Mouse (Mus musculus) left cerebral cortex, postnatal 14 days (tissue): ENCODE measurements around the gene Gramd1a. TPM values are rescaled to one million over a fixed set of nuclear protein-coding genes. Genes with fewer than 3 reads are reported as not detected.

Experiments used
- DNase-seq, 2 experiments: peaks; one replicate each; pipeline ENCODE4 v3.0.0; 2021 to 2022; ENCODE audit warnings: low spot score in 2 of 2, mixed read lengths in 1 of 2
- intact Hi-C: fragments of 180-260 bp; cut with DNase I; formaldehyde crosslinking; loops from one replicate; pipeline ENCODE4 v1.15.1; 2025
- total RNA-seq, 2 experiments: library from RNA; stranded (reverse); gene quantifications; 2 replicates each; pipeline ENCODE4 v1.2.3; 2021

The Gramd1a gene
- total RNA-seq, 2 experiments from 2014 or later: 111 to 121 TPM

DNA sequence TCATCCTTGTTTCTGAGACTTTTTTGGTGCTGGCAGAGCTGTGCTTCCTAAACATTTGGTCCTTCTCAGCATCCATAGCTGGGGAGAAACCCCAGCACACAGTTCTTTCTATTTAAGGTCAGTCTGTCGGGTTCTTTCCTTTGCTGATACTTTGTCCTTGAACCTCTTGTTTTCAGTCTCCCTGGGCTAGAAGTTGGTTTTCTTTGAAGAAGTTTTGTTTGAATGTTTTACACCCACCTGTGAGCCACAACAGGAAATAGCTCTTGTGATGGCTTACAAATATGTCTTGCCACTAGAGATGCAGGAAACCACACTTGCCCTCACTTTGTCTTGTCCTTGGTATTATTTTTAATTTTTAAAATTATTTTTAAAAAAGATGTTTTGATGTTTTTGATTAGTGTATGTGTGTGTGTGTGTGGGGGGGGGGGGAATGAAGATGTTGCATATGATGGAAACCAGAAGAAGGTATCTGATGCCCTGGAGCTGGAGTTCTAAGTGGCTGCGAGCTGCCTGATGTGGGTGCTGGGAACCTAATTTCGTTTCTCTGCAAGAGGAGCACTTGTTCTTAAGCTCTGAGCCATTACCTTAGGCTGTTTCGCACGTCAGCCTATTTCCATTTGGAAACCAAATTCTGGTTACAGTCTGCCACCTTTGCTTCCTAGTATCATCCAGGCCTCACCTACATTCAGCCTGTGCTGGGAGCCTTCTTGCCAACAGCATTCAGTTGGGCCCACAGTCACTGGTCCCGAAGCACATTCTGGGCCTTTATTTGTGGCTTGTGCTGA lies 2.0 kb downstream of the Gramd1a start:
- DNase-seq: no peak
- intact Hi-C loops: no loop called here

DNA sequence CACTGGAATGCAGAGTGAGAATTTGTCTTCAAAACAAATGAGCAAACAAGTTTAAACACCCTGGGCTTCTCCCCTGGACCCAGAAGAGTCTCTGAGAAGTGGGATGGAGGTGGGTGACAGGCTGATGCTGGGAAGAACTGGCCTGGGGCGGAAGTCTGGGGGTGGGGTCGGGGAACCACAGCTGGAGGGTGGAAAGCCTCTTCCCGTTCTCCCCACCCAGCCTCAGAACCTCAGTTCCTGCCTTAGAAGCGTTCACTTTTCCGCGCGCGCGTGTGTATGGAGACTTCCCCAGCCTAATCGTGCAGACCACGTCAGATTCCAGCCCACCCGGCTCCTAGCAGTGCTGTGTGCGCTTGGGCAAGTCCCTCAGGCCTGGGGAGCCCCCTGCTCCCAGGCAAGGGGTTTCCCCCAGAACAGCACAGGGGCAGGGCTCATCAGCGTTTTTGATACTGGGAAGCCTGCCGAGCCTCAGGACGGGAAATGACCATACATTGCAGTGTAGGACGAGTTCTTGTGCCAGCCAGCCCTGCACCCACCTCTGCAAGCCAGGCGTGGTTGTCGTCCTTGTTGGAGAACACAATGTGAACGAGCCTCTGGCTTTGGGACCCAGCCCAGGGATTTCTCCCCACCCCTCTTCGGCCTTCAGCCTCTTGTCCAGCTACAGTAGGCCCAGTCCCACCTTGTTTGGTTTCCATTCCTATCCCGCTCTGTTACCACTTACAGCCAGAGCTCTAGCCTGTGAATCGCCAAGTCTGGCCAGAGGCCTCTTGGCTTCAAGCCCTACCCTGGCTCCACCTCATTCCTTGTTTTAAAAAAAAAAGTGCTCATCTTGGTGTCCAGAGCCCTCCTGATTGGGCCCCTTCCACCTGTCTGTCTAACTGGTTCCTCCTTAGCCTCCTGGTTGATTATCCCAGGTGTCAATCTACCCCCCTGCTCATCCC lies 4.1 kb downstream of the Gramd1a start:
- peak in 1 of 2 experiments; percentile 56 for DNase-seq
- intact Hi-C loops: no loop called here

DNA sequence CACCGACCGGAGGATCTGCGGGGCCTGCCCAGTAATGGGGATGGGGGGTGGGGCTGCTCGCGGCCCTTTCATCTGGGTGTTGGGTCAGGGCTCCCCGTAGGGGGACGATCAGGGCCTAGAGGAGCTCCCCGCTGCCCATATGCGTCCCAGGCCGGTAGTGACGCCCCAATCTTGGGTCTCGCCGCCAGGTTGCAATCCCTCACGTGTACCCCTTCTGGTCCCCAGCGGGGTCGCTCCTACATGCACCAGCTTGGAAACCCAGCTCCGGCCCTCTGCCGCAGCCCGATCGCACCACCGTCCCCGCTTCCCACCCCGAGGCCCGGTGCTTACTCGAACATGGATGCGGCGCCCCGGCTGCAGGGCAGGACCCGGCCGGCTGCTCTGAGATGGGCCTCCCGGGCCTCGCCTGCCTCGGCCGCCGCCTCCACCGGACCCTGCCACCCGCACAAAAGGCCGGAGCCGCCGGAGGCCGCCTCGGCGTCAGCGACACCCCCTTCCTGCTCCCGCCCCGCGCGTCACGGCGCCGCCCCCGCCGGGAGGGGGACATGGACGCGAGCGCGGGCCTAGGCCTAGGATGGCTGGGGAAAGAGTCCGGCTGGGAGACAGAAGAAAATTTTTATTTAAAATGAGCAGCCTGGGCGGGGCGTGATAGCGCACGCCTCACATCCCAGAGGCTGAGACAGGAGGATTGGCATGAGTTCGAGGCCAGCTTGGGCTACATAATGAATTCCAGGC lies 5.0 kb downstream of the Gramd1a start:
- intact Hi-C loops: no loop called here
- peak; percentile 79 to 87 for DNase-seq

DNA sequence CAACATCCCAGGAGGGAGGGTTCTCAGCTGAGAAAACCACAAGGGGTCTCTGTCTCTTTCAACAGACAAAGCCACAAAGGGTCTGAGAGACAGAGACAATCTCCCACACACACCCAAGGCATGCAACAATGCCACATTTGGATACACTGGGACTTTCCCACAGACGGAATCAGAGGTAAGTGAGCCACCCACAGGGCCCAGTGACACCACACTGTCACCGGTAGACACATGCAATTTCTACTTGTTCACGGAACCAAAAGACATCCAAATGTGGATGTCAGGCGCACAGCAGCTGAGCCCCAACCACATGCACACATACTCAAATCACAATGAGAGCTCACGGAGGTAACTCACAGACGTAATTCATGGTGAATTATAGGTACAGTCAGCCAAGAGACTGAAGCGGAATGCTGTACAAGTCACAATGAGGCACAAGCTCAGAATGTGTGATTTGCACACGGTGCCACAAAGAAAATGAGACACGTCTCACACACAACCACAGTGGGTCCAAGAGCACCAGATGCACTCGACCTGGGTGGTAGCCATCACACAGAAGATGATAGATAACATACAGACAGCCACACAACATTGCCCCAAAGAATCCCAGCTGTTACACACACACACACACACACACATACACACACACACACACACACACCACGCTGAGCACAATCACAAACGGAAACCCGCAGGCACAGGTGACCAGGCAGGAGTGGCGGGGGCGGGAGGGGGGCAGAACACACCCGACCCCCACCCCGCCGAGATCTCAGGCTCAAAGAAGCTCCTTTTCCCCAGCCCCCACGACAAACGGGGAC lies 5.7 kb downstream of the Gramd1a start:
- peak in 1 of 2 experiments; percentile 86 for DNase-seq
- intact Hi-C loops: no loop called here

DNA sequence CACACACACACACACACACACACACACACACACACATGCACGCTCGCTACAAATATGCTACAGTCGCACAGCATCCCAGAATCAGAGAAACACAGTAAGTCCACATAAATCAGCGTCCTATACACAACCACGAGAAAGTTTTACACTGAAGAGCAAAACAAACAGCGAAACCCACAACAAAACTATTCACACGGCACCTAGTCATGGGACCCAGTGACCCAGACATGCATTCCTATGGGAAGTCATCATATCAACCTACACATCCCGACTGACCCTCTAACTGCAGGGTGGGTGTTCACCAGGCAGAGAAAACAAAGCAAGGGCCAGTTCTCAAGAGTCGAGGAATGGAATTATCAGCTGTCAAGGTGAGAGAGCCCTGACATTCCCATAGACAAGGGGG lies 6.4 kb downstream of the Gramd1a start:
- no peak for DNase-seq
- intact Hi-C loops: no loop called here

DNA sequence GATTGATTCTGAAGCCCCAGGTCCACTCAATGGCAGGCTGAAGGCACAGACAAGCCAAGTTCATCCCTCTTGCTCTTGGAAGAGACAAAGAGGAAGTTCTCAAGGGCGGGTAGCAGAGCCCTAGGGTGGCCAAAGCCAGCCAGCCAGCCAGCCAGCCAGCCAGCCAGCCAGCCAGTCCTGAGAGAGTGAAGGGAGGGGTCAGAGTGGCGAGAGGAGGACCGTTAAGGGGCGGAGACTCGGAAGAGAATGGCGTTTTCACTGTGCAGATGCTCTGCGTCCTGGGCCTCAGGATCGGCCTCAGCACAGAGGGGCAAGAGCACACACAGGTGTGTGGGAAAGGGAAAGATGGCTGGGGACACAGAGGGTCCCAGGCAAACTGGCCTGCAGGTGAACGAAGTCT lies 6.9 kb downstream of the Gramd1a start:
- intact Hi-C loops: no loop called here
- DNase-seq: peak in 1 of 2 experiments; percentile 51

DNA sequence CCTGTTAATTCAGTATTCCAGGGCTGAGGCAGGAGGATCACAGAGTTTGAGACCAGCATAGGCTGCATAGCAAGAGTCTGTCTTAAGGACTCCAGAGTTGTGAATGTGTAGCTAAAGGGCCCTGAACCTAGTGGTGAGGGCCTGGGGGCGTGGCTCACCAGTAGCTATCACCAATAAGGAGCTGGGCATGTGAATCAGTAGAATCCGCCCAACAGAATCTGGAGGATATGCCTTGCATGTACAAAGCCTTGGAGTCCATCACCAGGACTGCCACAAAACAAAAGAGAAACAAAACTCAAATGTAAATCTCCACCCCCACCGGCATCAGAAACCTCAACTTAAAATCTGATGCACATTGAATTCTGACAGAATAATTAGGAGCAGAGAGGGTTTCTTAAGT lies 7.6 kb downstream of the Gramd1a start:
- DNase-seq: no peak
- intact Hi-C loops: no loop called here

DNA sequence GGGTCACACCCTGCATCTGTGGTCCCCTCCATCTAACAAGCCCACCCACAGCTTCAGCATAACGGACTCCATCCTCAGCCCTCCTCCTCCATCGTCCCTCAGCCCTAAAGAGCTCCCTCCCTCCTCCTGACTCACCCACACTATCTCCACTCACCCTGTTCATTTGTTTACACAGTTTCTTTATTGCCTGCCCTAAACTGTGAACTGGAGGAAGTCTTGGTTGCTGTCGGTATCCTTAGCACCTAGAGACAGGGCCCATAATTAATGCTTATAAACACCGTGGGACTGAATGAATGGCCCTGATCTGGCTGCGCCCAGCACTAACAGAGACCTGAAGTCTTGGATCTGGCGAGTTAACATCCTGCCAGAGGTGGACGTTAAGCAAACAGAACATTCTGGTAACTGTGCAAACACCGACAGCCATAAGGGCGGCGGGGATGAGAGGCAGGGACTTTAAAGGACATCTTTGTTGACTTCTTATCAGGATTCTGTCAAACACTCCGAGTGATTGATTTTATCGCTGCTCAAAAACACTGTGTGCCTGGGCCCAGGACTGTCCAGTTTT lies 10.0 kb downstream of the Gramd1a start:
- DNase-seq: no peak
- intact Hi-C loops: no loop called here

DNA sequence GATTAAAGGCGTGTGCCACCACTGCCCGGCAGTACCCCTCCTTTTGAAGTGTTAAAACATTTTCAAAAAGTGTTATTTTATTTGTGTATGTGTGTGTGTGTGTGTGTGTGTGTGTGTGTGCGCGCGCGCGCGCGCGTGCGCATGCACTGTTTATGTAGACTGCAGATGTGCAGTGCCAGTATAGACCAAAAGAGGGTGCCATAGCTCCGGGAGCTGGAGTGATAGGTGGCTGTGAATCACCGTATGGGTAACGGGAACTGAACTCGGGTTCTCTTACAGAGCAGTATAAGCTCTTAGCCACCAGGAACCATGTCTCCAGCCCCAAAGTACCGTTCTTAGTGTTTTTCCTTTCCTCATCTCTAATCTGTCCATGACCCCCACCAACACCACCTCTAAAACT lies 10.8 kb downstream of the Gramd1a start:
- intact Hi-C loops: no loop called here
- peak in 1 of 2 experiments; percentile 13 for DNase-seq

DNA sequence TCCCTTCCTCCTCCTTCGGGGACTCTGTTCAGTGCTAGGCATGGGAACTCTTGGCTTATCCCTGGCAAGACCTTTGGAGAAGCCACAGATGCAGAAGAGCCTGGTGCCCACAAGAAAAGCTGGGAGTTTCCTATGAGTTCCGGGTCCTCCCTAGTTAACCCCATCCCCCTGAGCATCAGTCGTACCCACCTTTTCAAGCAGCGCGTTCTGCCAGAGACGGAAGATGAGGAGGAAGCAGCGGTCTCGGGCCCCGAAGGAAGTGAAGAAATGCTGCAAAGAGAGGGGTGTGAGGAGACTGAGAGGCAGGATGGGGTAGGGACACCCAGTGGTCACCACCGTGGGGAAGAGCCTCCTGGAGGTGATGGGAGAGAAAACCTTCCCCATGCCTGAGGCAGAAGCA lies 14.8 kb downstream of the Gramd1a start:
- intact Hi-C loops: no loop called here
- no peak for DNase-seq

DNA sequence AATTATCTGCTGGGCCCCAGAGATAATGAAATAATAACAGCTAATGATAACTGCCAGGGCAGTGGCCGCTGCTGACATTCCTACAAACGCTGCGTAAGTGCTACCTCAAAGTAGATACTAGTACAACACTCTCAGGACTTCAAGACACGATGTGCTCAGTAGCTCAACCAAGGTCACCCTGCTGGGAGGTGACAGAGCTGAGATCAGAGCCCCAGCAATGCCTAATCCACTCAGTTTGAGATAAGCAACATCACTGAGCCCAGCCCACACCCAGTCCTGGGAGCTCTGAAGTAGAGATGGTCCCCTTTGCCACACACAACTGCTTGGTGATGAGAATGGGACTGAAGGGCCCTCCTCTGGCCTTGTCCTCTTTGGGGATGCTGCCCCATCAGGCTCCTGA lies 15.4 kb downstream of the Gramd1a start:
- DNase-seq: no peak
- intact Hi-C loops: no loop called here

DNA sequence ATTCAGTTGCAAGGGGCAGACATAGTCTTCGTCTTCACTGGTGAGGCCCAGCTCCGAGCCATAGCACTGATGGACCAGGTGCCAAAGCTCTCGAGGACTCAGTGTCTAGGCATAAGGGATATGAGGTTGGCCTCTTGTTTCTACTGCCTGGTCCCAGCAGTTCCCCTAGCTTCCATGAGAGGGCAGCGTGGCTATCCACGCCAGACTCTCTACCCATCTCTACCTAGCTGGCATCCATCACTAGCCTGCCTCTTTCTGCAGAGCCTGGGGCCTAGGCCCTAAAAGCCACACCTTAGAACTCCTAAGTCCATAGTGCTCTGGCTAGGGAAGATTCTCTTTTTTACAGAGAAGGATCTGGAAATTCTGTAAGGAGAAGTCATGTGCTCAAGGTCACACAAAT lies 15.9 kb downstream of the Gramd1a start:
- intact Hi-C loops: no loop called here
- peak; percentile 70 to 82 for DNase-seq

DNA sequence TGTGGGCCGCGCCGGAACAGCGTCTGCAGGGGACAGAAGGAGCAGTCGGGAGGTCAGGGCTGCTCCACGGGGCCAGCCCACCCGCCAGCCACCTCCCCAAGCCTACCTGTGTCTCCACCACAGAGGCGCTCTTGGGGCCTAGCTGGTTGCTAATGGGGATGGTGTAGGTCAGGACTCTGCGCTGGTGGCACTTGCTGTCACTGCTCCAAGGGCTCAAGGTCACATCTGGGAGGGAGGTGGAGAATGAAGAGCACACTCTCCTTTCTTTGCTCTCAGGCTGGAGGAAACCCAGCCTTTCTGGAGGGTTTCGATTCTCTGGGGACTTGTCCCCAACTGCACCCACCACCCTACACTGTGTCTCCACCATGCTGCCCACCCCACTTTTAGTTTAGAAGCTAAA lies 20.0 kb downstream of the Gramd1a start:
- intact Hi-C loops: no loop called here
- no peak for DNase-seq

DNA sequence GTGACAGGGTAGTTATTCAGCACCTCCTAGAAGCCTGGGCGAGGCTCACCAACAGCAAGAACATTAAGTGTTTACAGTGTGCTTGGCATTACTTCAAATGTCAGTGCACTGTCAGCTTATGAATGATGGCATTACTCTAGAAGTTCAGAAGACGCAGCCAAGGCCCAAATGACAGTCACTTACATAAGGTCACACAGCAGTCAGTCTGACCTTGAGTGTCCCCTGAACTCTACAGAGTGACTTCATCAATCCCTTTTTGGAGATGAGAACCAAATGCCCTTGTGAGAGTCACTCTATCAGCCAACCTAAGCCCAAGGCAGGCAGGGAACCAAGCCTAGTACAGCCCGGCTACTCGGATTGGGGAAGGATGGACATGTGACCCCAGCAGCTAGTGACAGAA lies 23.8 kb downstream of the Gramd1a start:
- DNase-seq: no peak
- intact Hi-C loops: loop anchor here (5.0 kb wide), 1 partner anchor 45 kb away; no protein-coding TSS in a partner anchor

DNA sequence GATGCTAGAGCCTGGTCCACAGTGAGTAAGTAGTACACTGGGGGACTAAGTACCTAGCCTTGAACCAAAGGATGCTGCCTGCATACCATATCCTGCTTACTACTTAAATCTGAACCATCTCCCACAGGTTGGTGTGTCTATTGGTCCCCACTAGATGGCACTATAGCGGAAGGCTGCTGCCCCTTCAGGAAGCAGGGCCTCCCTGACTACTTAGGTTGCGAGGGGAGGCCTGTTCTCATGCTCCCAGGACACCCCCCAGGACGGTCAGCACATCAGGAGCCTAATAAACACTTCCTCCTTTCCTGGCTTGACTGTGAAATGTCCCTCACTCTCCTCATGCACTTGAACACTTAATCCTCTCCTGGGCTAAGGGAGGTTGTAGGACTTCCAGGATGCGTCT lies 24.9 kb downstream of the Gramd1a start:
- peak; percentile 65 to 74 for DNase-seq
- intact Hi-C loops: loop anchor here (5.0 kb wide), 1 partner anchor 46 kb away; no protein-coding TSS in a partner anchor

DNA sequence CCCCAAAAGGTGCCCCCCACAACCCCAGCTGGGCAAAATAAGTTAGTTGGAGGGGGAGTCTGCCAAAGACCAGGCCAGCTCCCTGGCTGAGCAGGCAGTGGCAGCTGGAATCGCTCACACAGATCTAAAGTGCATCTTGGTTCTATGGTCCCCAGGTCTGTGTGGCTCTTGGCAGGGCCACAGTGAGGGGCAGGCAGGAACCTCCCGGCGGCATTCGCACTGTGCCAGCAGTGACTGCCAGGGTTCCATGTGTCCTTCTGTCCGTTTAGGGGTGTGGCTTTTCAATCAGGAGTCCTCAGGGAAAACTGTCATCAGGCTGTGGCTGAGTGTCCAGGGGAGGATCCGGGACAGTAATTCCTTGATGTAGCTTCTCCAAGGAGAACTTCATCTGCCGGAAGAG lies 25.5 kb downstream of the Gramd1a start:
- DNase-seq: no peak
- intact Hi-C loops: loop anchor here (5.0 kb wide), 1 partner anchor 47 kb away; no protein-coding TSS in a partner anchor

DNA sequence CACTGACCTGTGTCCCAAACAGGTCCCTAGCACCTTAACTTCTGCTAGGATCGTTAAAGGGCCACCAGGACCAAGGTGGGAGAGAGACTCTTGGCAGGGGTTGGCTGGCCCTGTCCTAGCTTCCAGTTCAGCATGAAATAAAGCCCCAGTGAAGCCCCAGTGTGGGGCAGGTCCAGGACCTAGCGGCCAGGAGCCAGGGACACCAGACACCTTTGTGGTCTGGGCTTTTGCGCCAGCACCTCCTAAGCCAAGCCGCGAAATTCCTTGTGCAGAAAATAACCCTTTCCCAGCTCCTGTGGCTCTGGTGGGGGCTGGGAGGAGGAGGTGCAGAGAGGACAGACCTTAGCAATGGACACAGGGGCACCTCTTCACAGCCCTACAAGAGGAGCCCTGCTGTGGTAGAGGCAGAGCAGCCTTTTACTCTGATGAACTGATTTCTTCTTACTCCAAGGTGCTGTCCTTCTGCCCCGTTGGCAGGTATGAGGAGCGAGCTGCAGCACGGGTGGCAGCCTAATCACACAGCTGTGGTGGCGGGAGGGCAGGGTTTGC lies 27.5 kb downstream of the Gramd1a start:
- no peak for DNase-seq
- intact Hi-C loops: no loop called here
